Mouse (Mus musculus): ENCODE measurements at regions not wholly inside any gene's neighbourhood (a gene's known extent, or its start where the extent isn't known, plus 50 kb on each side); places are given as distances from the start of the nearest gene placed in this dataset.
A peak's percentile ranks its signal among the peaks of the same experiment; 100 is the strongest.

DNA sequence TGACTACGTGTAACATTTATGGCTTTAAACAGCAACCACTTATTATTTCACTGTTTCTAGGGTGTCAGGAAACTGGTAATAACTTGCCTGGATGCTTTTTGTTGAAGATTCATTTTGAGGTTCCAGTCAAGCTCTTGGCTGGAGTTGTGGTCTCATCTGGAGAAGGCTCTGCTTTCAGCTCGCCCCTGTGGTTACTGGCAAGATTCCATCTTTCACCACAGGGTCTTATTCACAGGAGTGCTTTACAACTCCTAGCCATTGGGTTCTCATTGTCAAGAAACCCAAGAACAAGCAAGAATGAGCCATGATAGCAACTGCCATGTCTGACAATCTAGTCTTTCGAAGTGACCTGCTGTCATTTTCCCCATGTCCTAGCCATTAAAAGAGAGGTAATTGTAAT lies 202.5 kb upstream of the Lcorl start:
- no peak overlapping the region for H3K9ac ChIP-seq (ENCODE audit: low read length)
- H3K4me2 ChIP-seq (ENCODE audit: low read length): no peak overlapping the region
- H3K27ac ChIP-seq (ENCODE audit: low read depth, low read length): no peak overlapping the region
- no peaks in the 10 kb centered on the region for H3K9me3 ChIP-seq (replicated peaks; ENCODE audit: control insufficient read depth, low read length)
- H3K4me1 ChIP-seq (ENCODE audit: control insufficient read depth, insufficient read depth, low read length): no peaks in the 10 kb centered on the region
- H3K27me3 ChIP-seq (replicated peaks; ENCODE audit: control insufficient read depth, insufficient read depth, low read length): no peaks in the 10 kb centered on the region
- 86% methylated on average over 3 of the region's 3 CpGs for WGBS
- DNase-seq (ENCODE audit: low spot score): no peak
- H3K4me3 ChIP-seq (ENCODE audit: low read depth, low read length): no peak overlapping the region
- ATAC-seq: no peak
- H3K36me3 ChIP-seq (ENCODE audit: control insufficient read depth, insufficient read depth, low read length): no peaks in the 10 kb centered on the region

DNA sequence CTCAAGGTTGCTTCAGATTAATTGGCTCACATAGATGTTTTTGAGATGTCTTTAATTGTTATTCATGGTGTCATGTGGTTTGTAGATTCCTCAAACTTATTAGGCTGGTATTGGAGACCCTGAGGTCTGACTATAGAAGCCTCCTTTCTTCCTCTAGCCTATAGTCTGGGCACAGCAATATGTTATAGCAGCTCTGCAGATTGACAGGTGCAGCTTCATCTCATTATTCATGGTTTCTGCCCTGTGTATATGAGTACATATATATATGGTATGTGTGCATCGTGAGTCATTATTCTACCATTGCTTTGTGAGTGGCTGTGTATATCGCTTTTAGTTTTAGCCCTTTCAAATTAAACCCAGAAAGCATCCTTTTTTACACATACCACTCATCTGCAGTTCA lies 197.4 kb upstream of the Lcorl start:
- Histone ChIP-seq H3K4me1 (ENCODE audit: control insufficient read depth, insufficient read depth, low read length) (peaks cover 8% of the 10 kb centered on the region; the same call in 1 of the 2 replicates), H3K36me3 (ENCODE audit: control insufficient read depth, insufficient read depth, low read length) (no peaks in the 10 kb centered on the region), H3K27ac (ENCODE audit: low read depth, low read length) (no peak overlapping the region), H3K9me3 (replicated peaks; ENCODE audit: control insufficient read depth, low read length) (no peaks in the 10 kb centered on the region), H3K4me3 (ENCODE audit: low read depth, low read length) (no peak overlapping the region), H3K9ac (ENCODE audit: low read length) (no peak overlapping the region), H3K27me3 (replicated peaks; ENCODE audit: control insufficient read depth, insufficient read depth, low read length) (no peaks in the 10 kb centered on the region), H3K4me2 (ENCODE audit: low read length) (no peak overlapping the region)
- DNase-seq (ENCODE audit: low spot score) (no peak), ATAC-seq (peak; percentile 52; the same call in 1 of the 2 replicates)
- 88% methylated on average over 2 of the region's 2 CpGs for WGBS

DNA sequence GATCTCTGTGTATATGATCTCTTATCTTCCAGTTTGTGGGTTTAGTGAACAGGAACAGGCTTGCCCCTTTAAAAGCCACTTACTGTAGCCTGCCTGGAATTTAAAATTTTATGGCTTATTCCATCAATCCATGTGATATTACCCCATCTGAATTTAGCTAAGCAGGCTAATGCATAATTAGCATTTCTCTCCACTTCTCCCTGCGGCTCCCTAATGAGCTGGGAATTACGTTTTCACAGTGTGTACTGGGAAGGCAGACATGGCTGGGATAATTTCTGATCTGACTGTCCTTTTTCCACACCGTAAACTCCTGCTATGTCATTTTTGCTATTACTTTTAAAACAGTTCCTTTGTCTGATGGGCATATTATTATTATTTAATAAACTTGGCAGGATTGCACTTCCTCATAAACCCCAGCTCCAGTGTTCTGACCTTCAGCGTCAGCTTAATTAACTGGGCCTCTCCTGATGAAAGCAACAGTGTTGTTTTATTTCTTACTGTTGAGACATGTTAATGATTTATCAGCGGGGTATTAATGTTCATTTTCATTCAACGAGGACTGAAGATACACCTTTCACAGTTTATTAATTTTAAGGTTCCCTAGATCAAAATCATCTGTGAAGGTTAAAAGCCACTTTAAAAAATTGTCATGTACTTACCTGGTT lies 185.4 kb upstream of the Lcorl start:
- DNase-seq (ENCODE audit: low spot score) (peak; percentile 41), ATAC-seq (peak; percentile 74; the same call in 1 of the 2 replicates)
- WGBS: 32% methylated on average over 6 of the region's 6 CpGs
- Histone ChIP-seq H3K4me1 (ENCODE audit: control insufficient read depth, insufficient read depth, low read length) (no peaks in the 10 kb centered on the region), H3K4me3 (ENCODE audit: low read depth, low read length) (no peak overlapping the region), H3K4me2 (ENCODE audit: low read length) (no peak overlapping the region), H3K9ac (ENCODE audit: low read length) (no peak overlapping the region), H3K27ac (ENCODE audit: low read depth, low read length) (no peak overlapping the region), H3K9me3 (replicated peaks; ENCODE audit: control insufficient read depth, low read length) (no peaks in the 10 kb centered on the region), H3K36me3 (ENCODE audit: control insufficient read depth, insufficient read depth, low read length) (no peaks in the 10 kb centered on the region), H3K27me3 (replicated peaks; ENCODE audit: control insufficient read depth, insufficient read depth, low read length) (no peaks in the 10 kb centered on the region)

DNA sequence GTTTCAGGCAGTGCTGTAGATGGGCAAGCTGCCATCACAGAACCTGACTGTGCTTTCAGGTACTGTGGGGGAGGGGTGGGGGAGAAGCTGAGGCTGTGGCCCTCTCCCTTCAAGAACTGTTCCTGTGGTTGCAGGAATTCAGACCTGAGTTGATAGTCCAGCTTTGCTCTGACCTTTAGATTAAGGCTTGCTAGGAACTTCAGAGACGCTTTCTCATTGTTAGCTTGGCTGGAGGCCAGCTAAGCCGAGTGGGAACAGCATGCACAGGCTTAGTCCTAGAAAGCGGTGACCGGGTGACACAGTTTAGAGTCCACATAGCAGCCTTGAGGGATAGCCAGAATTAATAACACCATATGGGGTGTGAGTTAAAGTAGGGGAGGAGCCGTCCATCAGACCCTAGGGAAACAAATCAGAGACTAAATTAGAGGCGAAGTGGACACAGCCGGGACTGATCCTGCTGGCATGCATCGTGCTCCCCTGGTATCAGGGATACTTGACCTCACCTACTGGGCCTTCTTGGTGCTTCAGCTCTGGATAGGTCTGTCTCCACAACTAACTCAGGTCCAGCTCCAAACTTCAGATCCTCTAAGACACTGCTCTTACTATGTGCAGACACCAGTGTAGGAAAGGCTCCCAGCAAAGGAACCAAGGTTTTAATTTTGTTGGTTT lies 175.7 kb upstream of the Lcorl start:
- no peaks in the 10 kb centered on the region for H3K9me3 ChIP-seq (replicated peaks; ENCODE audit: control insufficient read depth, low read length)
- H3K27me3 ChIP-seq (replicated peaks; ENCODE audit: control insufficient read depth, insufficient read depth, low read length): no peaks in the 10 kb centered on the region
- no peak overlapping the region for H3K27ac ChIP-seq (ENCODE audit: low read depth, low read length)
- H3K9ac ChIP-seq (ENCODE audit: low read length): no peak overlapping the region
- ATAC-seq: peak; percentile 90
- peak; percentile 71 for DNase-seq (ENCODE audit: low spot score)
- H3K4me3 ChIP-seq (ENCODE audit: low read depth, low read length): no peak overlapping the region
- 35% methylated on average over 8 of the region's 8 CpGs for WGBS
- H3K4me2 ChIP-seq (ENCODE audit: low read length): no peak overlapping the region
- peaks cover 7% of the 10 kb centered on the region for H3K4me1 ChIP-seq (ENCODE audit: control insufficient read depth, insufficient read depth, low read length)
- no peaks in the 10 kb centered on the region for H3K36me3 ChIP-seq (ENCODE audit: control insufficient read depth, insufficient read depth, low read length)

DNA sequence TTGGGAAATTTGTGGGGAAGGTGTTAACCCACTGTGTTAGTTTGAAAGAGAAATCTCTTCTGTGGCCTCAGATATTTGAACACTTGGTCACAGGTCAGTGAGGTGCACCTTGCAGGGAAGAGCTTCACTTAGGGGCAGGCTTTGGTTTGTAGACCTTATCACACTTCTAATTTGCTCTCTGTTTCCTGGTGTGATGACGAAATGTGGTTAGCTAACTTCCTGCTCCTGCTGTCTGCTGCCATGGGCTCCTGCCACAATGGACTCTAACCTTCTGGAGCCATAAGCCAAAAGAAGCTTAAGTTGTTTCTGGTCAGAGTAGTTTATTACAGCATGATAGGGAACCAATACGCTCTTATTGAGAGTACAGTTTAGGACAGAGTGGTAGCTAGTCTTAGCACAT lies 174.8 kb upstream of the Lcorl start:
- H3K4me3 ChIP-seq (ENCODE audit: low read depth, low read length): no peak overlapping the region
- DNase-seq (ENCODE audit: low spot score) (no peak), ATAC-seq (peak; percentile 12; the same call in 1 of the 2 replicates)
- H3K36me3 ChIP-seq (ENCODE audit: control insufficient read depth, insufficient read depth, low read length): no peaks in the 10 kb centered on the region
- no peak overlapping the region for H3K27ac ChIP-seq (ENCODE audit: low read depth, low read length)
- no peaks in the 10 kb centered on the region for H3K27me3 ChIP-seq (replicated peaks; ENCODE audit: control insufficient read depth, insufficient read depth, low read length)
- no peak overlapping the region for H3K9ac ChIP-seq (ENCODE audit: low read length)
- 90% methylated on average over 2 of the region's 2 CpGs for WGBS
- H3K4me1 ChIP-seq (ENCODE audit: control insufficient read depth, insufficient read depth, low read length): peaks cover 7% of the 10 kb centered on the region
- no peaks in the 10 kb centered on the region for H3K9me3 ChIP-seq (replicated peaks; ENCODE audit: control insufficient read depth, low read length)
- no peak overlapping the region for H3K4me2 ChIP-seq (ENCODE audit: low read length)

DNA sequence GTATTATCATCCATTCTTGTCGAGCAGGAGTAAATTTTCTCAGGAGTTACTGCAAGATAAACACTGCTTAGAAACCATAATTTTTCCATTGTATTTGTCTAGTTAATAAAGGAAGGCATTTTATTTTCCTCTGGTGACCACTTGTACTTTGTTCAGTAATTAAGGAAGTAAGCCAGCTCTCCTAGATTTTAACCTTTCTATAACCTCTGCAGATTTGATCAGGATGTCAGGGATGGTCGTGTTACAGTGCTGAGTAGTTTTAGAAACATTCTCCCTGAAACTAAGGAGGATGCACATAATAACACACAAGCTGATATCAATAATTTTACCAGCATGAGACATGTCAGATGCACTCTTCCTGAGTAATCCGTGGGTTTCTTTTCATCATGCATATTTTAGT lies 166.7 kb upstream of the Lcorl start:
- ATAC-seq: no peak

DNA sequence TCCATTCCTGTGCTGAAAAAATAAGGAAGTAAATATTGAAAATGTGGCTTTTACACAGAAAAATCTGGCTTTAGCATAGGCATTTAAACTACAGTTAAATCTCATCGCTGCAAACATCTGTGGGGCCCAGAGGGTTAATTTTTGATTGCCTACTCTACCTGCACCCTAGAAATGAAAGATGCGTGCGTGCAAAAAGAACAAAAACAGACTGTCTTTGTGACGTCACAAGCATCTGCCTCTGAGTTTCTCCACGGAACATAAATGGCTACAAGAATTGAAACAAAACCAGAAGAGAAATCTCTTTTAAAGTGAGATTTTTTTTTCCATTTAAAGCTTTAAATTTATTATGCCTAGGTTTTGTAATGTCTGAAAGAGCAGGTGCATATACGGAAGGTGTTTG lies 166.0 kb upstream of the Lcorl start:
- Histone ChIP-seq H3K36me3 (ENCODE audit: control insufficient read depth, insufficient read depth, low read length) (no peaks in the 10 kb centered on the region), H3K9me3 (replicated peaks; ENCODE audit: control insufficient read depth, low read length) (no peaks in the 10 kb centered on the region), H3K4me3 (ENCODE audit: low read depth, low read length) (no peak overlapping the region), H3K9ac (ENCODE audit: low read length) (no peak overlapping the region), H3K27ac (ENCODE audit: low read depth, low read length) (no peak overlapping the region), H3K4me1 (ENCODE audit: control insufficient read depth, insufficient read depth, low read length) (no peaks in the 10 kb centered on the region), H3K4me2 (ENCODE audit: low read length) (no peak overlapping the region), H3K27me3 (replicated peaks; ENCODE audit: control insufficient read depth, insufficient read depth, low read length) (no peaks in the 10 kb centered on the region)
- DNase-seq (ENCODE audit: low spot score) (peak; percentile 56), ATAC-seq (peak; percentile 42; the same call in 1 of the 2 replicates)
- 50% methylated on average over 6 of the region's 6 CpGs for WGBS

More for the DNA sequence above, 166.7 kb upstream of the Lcorl start:
- Histone ChIP-seq H3K27ac (ENCODE audit: low read depth, low read length) (no peak overlapping the region), H3K27me3 (replicated peaks; ENCODE audit: control insufficient read depth, insufficient read depth, low read length) (no peaks in the 10 kb centered on the region), H3K9ac (ENCODE audit: low read length) (no peak overlapping the region), H3K9me3 (replicated peaks; ENCODE audit: control insufficient read depth, low read length) (no peaks in the 10 kb centered on the region), H3K4me1 (ENCODE audit: control insufficient read depth, insufficient read depth, low read length) (no peaks in the 10 kb centered on the region), H3K4me2 (ENCODE audit: low read length) (no peak overlapping the region), H3K36me3 (ENCODE audit: control insufficient read depth, insufficient read depth, low read length) (no peaks in the 10 kb centered on the region), H3K4me3 (ENCODE audit: low read depth, low read length) (no peak overlapping the region)
- DNase-seq (ENCODE audit: low spot score): no peak
- 64% methylated on average over 3 of the region's 3 CpGs for WGBS

DNA sequence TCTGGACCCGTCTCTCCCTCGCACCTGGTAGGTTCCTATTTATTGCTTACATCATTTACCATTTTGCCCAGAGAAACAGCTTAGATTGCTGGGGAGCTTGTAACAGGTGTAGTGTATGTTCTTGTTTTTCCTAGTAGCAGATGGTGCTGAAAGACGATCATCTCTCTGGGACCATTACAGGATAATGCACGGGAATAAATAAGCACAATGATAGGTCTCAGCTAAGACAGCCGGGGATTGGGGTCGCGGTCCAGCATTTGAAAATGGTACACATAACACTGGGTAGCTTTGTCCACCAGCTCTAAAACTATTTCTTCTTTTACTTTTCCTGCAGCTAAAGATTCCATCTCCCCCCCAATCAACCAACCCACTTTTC lies 164.6 kb upstream of the Lcorl start:
- DNase-seq (ENCODE audit: low spot score): no peak
- no peaks in the 10 kb centered on the region for H3K4me1 ChIP-seq (ENCODE audit: control insufficient read depth, insufficient read depth, low read length)
- 76% methylated on average over 7 of the region's 7 CpGs for WGBS
- H3K9me3 ChIP-seq (replicated peaks; ENCODE audit: control insufficient read depth, low read length): no peaks in the 10 kb centered on the region
- H3K4me2 ChIP-seq (ENCODE audit: low read length): no peak overlapping the region
- ATAC-seq: no peak
- no peaks in the 10 kb centered on the region for H3K27me3 ChIP-seq (replicated peaks; ENCODE audit: control insufficient read depth, insufficient read depth, low read length)
- no peak overlapping the region for H3K4me3 ChIP-seq (ENCODE audit: low read depth, low read length)
- H3K27ac ChIP-seq (ENCODE audit: low read depth, low read length): no peak overlapping the region
- H3K36me3 ChIP-seq (ENCODE audit: control insufficient read depth, insufficient read depth, low read length): no peaks in the 10 kb centered on the region
- H3K9ac ChIP-seq (ENCODE audit: low read length): no peak overlapping the region

DNA sequence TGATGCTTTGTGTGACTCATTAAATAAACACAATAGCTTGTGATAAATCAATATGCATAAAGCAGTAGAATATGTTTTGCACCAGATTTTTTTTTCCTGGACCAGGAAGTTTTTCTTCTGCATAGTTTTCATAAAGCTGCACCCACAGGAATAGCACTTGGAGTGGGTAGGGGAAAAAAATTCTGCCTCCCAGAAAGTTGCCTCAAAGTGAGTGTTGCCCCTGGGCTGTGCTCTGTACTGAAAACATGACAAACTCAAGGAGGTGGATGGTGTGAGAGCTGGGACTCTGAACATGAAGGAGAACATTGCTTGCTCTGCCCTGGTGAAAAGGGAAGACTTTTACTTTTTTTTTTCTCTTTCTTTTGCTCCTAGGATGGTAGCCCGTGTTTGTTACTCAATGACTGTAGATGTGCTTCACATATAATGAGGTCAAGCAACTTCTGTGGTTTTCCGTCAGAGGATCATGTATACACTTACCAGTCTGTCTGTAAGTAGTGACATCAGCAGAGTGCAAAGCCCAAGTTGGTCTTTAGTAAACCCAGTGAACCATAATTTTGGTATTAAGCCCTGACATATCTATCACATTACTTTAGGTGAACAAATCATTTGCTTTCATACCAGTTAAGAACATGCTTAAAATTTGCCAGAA lies 164.1 kb upstream of the Lcorl start:
- DNase-seq (ENCODE audit: low spot score): no peak
- Histone ChIP-seq H3K27me3 (replicated peaks; ENCODE audit: control insufficient read depth, insufficient read depth, low read length) (no peaks in the 10 kb centered on the region), H3K4me2 (ENCODE audit: low read length) (no peak overlapping the region), H3K4me1 (ENCODE audit: control insufficient read depth, insufficient read depth, low read length) (no peaks in the 10 kb centered on the region), H3K9ac (ENCODE audit: low read length) (no peak overlapping the region), H3K27ac (ENCODE audit: low read depth, low read length) (no peak overlapping the region), H3K4me3 (ENCODE audit: low read depth, low read length) (no peak overlapping the region), H3K36me3 (ENCODE audit: control insufficient read depth, insufficient read depth, low read length) (no peaks in the 10 kb centered on the region), H3K9me3 (replicated peaks; ENCODE audit: control insufficient read depth, low read length) (no peaks in the 10 kb centered on the region)
- no peak for ATAC-seq
- 82% methylated on average over 2 of the region's 2 CpGs for WGBS

All from forebrain, embryonic 14.5 days (tissue).